Mouse (Mus musculus): ENCODE results near the gene Ankrd6. TPM values are rescaled to one million over a fixed set of nuclear protein-coding genes. Genes with fewer than 3 reads are reported as not detected.
A peak's percentile ranks its signal among the peaks of the same experiment; 100 is the strongest.

The Ankrd6 gene
- polyA plus RNA-seq, 1 experiment from 2014 or later = 12.7 TPM

DNA sequence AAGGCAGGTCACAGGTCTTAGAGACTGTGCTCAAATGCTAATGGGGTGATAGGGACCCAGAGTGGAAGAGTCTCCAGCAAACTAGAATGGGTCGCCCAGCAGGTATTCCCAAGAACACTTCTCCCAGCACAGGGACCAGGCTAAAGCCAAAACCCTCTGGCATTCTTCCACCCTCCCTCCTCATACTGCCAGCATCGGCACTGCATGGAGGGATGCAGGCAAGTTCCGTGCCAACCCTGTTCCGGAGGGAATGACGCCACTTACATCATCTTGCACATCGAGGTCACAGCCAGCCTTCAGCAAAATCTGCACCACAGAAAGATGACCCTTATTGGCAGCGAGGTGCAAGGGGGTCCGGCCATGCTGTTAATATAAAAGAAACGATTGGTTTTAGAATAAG lies 114.6 kb downstream of the Ankrd6 start:
- H3K27me3 ChIP-seq = no peaks in the 10 kb centered on the region
- ATAC-seq (ENCODE audit: low FRiP score, low read depth) = no peak
- no peak overlapping the region for H3K4me2 ChIP-seq (replicated peaks)
- H3K9ac ChIP-seq = no peak overlapping the region
- H3K4me3 ChIP-seq = no peak overlapping the region
- peaks cover 12% of the 10 kb centered on the region; the same call in 1 of the 2 replicates for H3K4me1 ChIP-seq
- H3K9me3 ChIP-seq = no peaks in the 10 kb centered on the region
- no peak overlapping the region for H3K27ac ChIP-seq
- no peaks in the 10 kb centered on the region for H3K36me3 ChIP-seq
- 87% methylated on average over 9 of the region's 9 CpGs for WGBS

DNA sequence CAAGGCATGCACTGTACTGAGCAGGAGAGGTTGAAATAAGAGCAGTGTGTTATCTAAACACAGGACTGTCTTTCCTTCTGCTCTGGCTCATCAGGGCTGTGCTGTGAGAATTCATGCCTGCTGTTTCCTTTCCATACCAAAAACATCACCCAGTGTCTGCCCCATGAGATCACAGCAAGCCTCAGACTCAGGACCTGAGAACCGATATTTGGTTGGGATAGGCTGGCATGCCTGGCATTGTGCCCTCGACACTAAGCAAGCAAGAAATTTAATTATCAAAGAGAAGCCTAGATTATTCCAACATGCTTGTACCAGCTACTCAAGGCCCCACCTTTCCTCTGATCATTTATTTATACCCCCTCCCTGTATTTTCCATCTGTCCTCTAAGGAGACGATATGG lies 116.1 kb downstream of the Ankrd6 start:
- H3K27ac ChIP-seq = no peak overlapping the region
- peak overlapping the region; percentile 55; the same call in 1 of the 2 replicates for H3K4me2 ChIP-seq (replicated peaks)
- no peak overlapping the region for H3K9ac ChIP-seq
- no peak for ATAC-seq (ENCODE audit: low FRiP score, low read depth)
- 79% methylated on average over 3 of the region's 3 CpGs for WGBS
- H3K9me3 ChIP-seq = no peaks in the 10 kb centered on the region
- H3K4me3 ChIP-seq = no peak overlapping the region
- no peaks in the 10 kb centered on the region for H3K36me3 ChIP-seq
- peaks cover 14% of the 10 kb centered on the region; the same call in 1 of the 2 replicates for H3K4me1 ChIP-seq
- H3K27me3 ChIP-seq = no peaks in the 10 kb centered on the region

DNA sequence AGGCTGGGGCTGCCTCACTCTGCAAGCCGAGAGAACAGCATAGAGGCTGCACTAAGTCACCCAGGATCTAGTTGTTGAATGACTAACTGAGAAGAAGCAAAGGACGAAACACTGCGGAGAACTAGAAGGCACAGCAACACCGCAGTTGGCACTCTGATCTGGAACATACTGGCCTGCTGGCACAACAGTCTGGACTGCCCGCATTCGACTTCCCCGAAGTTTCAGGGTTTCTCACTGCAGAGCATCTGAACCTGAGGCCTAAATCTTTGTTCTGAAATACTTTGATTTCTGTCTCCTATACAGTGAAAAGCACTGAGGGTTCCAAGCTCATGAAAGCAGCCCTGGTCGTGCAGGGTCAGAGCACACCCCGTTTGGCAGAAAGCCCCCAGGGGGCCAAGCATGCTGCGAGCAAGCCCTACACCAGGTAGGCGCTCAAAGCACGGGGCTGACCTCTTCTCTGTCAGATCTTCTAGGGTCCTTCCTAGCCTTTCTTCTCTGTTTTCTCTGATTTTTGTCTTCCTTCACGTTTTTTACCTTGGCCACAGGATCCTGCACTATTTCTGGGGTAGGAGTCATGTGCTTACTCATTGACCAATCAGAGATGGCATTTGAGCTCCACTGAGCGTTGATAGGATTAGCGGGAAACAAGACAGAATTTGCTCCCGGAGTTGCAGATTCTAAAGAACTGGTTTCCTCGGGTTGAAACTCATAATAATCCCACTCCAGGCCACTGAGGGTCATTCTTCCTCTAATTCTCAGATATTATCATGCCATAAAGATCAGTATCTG lies 117.0 kb downstream of the Ankrd6 start:
- peak overlapping the region; percentile 34 for H3K4me3 ChIP-seq
- WGBS = 50% methylated on average over 17 of the region's 17 CpGs
- H3K4me2 ChIP-seq (replicated peaks) = peak overlapping the region; percentile 55
- H3K4me1 ChIP-seq = peaks cover 18% of the 10 kb centered on the region; the same call in 1 of the 2 replicates
- H3K9ac ChIP-seq = peak overlapping the region; percentile 50; the same call in 1 of the 2 replicates
- peak; percentile 49; the same call in 1 of the 2 replicates for ATAC-seq (ENCODE audit: low FRiP score, low read depth)
- H3K27ac ChIP-seq = no peak overlapping the region
- H3K36me3 ChIP-seq = no peaks in the 10 kb centered on the region
- H3K9me3 ChIP-seq = no peaks in the 10 kb centered on the region
- H3K27me3 ChIP-seq = no peaks in the 10 kb centered on the region

DNA sequence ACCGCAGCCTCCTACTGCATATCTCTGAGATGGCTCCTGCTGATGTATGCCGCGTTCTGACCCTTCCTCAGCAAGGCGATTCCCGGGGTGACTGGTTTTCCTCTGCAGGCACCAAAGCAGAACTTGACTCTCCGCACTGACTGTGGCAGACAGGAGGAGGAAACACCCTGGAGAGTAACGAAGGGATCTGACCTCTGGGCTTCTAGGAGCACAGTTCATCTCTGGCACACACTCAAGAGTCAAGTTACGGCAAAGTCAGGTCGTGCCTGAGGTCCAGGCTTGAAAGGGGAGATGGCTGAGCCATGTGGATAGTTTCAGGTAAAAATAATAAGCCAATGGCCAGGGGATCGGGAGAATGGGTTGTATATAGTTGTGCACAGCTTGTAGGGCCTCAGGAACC lies 121.3 kb downstream of the Ankrd6 start:
- H3K4me3 ChIP-seq = no peak overlapping the region
- no peaks in the 10 kb centered on the region for H3K9me3 ChIP-seq
- no peaks in the 10 kb centered on the region for H3K36me3 ChIP-seq
- no peak overlapping the region for H3K4me2 ChIP-seq (replicated peaks)
- no peaks in the 10 kb centered on the region for H3K27me3 ChIP-seq
- WGBS = 21% methylated on average over 10 of the region's 10 CpGs
- no peak overlapping the region for H3K27ac ChIP-seq
- H3K9ac ChIP-seq = no peak overlapping the region
- H3K4me1 ChIP-seq = peaks cover 29% of the 10 kb centered on the region; the same call in 1 of the 2 replicates
- ATAC-seq (ENCODE audit: low FRiP score, low read depth) = no peak

DNA sequence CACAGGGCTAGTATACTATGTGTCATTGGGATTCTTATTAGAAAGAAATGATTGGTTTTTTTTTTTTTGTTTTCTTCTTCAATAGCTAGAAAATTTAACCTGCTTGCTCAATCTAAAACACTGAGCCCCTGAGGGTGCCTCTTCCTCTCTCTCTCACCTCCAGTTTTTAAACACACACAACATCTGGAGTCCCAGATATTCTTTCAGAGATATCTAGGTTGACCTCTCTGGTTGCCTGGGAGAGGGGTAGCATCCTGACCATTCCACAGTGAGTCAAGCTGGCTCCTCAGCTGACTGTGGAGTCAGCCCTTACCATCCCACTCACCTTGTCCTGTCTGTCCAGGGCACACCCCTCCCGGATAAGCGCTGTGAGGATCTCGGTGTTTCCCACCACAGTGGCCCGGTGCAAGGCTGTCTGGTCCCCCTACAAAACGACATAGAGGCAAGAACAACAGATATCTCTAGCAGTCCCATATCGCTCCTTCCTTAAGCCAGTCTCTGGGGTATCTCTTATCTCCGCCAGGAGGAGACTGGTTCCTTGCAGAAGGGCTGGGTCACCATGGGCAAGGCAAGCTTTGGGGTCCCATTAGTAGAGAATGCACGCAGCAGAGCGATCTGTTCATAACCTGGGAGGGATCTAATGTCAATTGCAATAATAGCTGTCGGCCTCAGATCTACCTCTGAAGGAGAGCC lies 122.1 kb downstream of the Ankrd6 start:
- no peak overlapping the region for H3K27ac ChIP-seq
- no peak overlapping the region for H3K9ac ChIP-seq
- no peak overlapping the region for H3K4me2 ChIP-seq (replicated peaks)
- 81% methylated on average over 10 of the region's 10 CpGs for WGBS
- no peaks in the 10 kb centered on the region for H3K27me3 ChIP-seq
- no peak overlapping the region for H3K4me3 ChIP-seq
- H3K4me1 ChIP-seq = peaks cover 27% of the 10 kb centered on the region; the same call in 1 of the 2 replicates
- H3K36me3 ChIP-seq = no peaks in the 10 kb centered on the region
- H3K9me3 ChIP-seq = no peaks in the 10 kb centered on the region
- no peak for ATAC-seq (ENCODE audit: low FRiP score, low read depth)

DNA sequence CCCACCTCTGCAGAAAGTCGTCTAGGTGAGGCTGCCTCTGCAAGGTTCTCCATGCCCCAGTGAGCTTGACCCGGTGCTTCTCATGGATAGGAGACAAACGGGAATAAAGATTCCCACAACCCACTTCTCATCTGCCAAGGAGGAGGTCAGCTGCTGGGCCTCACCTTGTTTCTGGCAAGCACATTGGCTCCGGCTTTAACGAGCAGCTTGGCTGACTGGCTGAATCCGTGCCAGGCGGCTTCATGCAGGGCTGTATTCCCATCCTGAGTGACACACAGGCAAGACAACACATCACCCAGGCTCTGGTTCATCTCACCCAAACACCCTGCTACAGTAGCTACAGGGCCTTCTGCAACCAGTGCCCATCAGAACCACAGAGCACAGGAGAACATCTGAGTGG lies 123.7 kb downstream of the Ankrd6 start:
- H3K9ac ChIP-seq = no peak overlapping the region
- H3K4me1 ChIP-seq = peaks cover 24% of the 10 kb centered on the region; the same call in 1 of the 2 replicates
- no peak overlapping the region for H3K4me2 ChIP-seq (replicated peaks)
- no peak for ATAC-seq (ENCODE audit: low FRiP score, low read depth)
- no peaks in the 10 kb centered on the region for H3K36me3 ChIP-seq
- no peaks in the 10 kb centered on the region for H3K27me3 ChIP-seq
- no peak overlapping the region for H3K4me3 ChIP-seq
- no peaks in the 10 kb centered on the region for H3K9me3 ChIP-seq
- WGBS = 37% methylated on average over 7 of the region's 7 CpGs
- H3K27ac ChIP-seq = no peak overlapping the region; the same call in 1 of the 2 replicates

DNA sequence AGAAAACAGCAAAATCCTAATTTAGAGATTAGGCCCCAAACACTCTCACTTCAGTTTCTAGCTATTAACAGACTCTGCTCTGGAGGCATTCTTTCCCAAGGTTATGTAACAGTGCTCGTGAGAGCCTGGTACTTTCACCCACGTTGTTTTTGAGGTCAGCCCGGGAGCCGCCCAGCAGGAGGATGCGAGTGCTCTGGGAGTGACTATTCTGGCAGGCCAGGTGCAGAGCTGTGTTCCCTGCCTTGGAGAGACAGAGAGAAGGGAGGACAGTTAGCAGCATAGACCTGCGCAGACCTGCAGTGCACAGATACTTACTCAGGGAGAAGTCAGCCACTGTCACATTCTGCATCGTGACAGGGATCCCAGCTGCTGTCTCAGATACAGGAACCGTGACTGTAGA lies 126.4 kb downstream of the Ankrd6 start:
- Histone ChIP-seq H3K9me3 (no peaks in the 10 kb centered on the region), H3K27ac (no peak overlapping the region), H3K9ac (no peak overlapping the region), H3K36me3 (0 out of 2 replicates have a peak, but pooled peaks cover 3% of the 10 kb centered on the region), H3K4me1 (peaks cover 19% of the 10 kb centered on the region; the same call in 1 of the 2 replicates), H3K4me2 (replicated peaks) (no peak overlapping the region), H3K4me3 (no peak overlapping the region), H3K27me3 (no peaks in the 10 kb centered on the region)
- WGBS = 55% methylated on average over 8 of the region's 8 CpGs
- no peak for ATAC-seq (ENCODE audit: low FRiP score, low read depth)

DNA sequence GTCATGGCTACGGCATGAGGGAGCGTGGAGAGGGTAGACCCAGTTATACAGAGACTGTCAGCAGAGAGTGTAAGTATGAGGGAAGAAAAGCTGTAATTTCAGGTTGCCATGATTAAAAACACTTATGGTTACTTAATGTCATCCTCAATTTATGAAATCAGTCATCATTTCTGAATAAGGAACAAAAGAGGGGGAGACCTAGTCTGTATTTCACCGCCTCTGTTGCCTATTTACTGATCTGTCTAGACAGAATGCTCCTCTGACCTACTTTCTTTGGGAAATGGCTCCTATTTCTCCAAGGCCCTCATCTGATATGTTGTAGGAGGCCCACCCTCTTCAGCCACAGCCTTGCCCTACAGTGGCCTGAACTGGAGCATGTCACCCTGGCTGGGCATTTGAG lies 130.0 kb downstream of the Ankrd6 start:
- Histone ChIP-seq H3K9me3 (no peaks in the 10 kb centered on the region), H3K36me3 (0 out of 2 replicates have a peak, but pooled peaks cover 3% of the 10 kb centered on the region), H3K4me2 (replicated peaks) (no peak overlapping the region), H3K27ac (no peak overlapping the region), H3K27me3 (no peaks in the 10 kb centered on the region), H3K4me3 (no peak overlapping the region), H3K4me1 (0 out of 2 replicates have a peak, but pooled peaks cover 3% of the 10 kb centered on the region), H3K9ac (no peak overlapping the region)
- 92% methylated on average over 3 of the region's 3 CpGs for WGBS
- ATAC-seq (ENCODE audit: low FRiP score, low read depth) = no peak

DNA sequence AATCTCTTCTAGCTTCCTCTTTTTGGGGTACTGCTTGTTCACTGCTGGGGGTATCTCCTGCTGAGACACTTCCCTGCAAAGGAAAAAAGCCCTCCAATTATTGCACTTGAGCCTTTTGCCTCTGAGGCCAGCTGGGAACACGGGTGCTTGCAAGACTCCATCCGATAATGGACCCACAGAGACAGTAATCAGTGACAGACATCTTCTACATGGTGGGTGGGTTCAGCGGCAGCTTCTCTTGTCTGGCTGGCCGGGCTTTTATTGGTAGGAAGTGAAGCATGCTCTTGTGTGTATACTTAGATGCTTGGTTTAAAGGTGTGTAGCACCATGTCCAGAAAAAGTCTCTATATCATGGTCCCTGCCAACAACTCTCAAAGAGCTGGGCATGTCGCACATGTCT lies 133.2 kb downstream of the Ankrd6 start:
- no peak for ATAC-seq (ENCODE audit: low FRiP score, low read depth)
- no peaks in the 10 kb centered on the region for H3K27me3 ChIP-seq
- 66% methylated on average over 5 of the region's 5 CpGs for WGBS
- no peak overlapping the region for H3K9ac ChIP-seq
- H3K4me1 ChIP-seq = no peaks in the 10 kb centered on the region
- no peaks in the 10 kb centered on the region for H3K9me3 ChIP-seq
- no peak overlapping the region for H3K4me3 ChIP-seq
- no peak overlapping the region for H3K27ac ChIP-seq
- no peak overlapping the region for H3K4me2 ChIP-seq (replicated peaks)
- 0 out of 2 replicates have a peak, but pooled peaks cover 3% of the 10 kb centered on the region for H3K36me3 ChIP-seq

DNA sequence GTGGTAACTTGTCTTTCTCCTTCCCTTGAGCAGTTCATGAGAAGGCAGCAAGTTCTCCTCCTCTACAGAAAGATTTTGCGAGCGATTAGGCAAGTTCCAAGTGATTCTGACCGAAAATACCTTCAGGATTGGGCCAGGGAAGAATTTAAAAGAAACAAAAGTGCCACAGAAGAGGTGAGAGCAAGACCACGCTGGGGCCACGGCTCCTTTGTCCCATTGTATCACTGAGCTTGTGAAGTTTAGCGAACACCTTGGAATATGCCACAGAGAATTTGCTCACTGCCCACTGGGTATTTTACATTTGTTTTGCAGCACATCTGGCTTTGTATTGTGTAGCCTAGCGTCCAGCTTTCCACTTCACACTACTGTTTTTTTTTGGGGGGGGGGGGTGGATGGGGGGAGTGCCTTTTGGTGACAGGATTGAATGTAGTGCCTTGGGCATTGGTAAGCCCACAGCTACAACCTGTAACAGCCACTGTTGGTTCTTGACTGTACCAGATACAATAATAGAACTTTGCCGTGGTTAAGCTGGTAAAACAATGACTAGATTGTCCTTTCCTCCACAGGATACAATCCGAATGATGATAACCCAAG lies 150.0 kb downstream of the Ankrd6 start:
- H3K4me3 ChIP-seq = peak overlapping the region; percentile 79
- H3K27ac ChIP-seq = peak overlapping the region; percentile 99
- peak overlapping the region; percentile 71 for H3K4me2 ChIP-seq (replicated peaks)
- H3K9ac ChIP-seq = peak overlapping the region; percentile 90
- 10% methylated on average over 9 of the region's 9 CpGs for WGBS
- 0 out of 2 replicates have a peak, but pooled peaks have one; percentile 22 for ATAC-seq (ENCODE audit: low FRiP score, low read depth)
- peaks cover 8% of the 10 kb centered on the region for H3K4me1 ChIP-seq
- no peaks in the 10 kb centered on the region for H3K27me3 ChIP-seq
- H3K9me3 ChIP-seq = no peaks in the 10 kb centered on the region
- H3K36me3 ChIP-seq = peaks cover 17% of the 10 kb centered on the region

DNA sequence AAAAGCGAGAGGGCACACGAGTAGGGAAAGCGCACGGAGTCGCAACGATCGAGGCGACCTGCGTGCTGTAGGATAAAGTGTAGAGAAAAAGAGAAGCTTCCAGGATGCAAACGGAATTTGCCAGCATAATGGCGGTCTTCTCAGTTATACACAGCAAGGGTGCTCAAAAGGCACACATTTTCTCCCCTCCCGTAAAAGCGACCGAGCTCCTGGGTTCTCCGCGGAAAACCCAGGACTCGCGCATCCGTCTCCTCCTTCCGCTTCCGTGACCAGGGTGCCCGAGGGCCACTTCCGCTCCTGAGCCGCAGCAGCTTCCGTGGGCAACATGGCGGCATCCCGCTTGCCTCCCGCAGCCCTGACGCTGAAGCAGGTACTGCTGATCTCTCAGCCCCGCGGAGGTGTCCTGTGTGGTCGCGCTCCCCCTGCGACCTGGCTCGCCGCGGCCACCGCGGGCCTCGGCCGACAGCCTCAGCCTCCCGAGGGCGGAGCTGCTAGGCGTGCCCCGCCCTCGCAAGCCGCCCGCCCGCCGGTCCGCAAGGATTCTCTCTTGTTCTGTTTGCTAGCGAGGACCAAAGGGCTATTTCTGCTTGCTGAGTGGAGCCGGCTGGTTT lies 150.6 kb downstream of the Ankrd6 start, which contains the start of gene Lyrm2:
Lyrm2 (plus strand) TSS at position 288 of the 611 bp plus-strand sequence.
- H3K9me3 ChIP-seq = no peaks in the 10 kb centered on the region
- peak; percentile 92 for ATAC-seq (ENCODE audit: low FRiP score, low read depth)
- H3K27ac ChIP-seq = peak within 1 kb of the TSS; percentile 99
- peak within 1 kb of the TSS; percentile 79 for H3K4me3 ChIP-seq
- H3K4me2 ChIP-seq (replicated peaks) = peak within 1 kb of the TSS; percentile 71
- peaks cover 8% of the 10 kb centered on the region for H3K4me1 ChIP-seq
- peak within 1 kb of the TSS; percentile 90 for H3K9ac ChIP-seq
- H3K27me3 ChIP-seq = no peaks in the 10 kb centered on the region
- 1% methylated on average over 53 of the region's 53 CpGs for WGBS
- peaks cover 15% of the 10 kb centered on the region for H3K36me3 ChIP-seq

Data from limb, embryonic 13.5 days (tissue).